Mouse (Mus musculus) CH12.LX (cell line): ENCODE measurements around the gene Apoc4. TPM values are rescaled to one million over a fixed set of nuclear protein-coding genes. Genes with fewer than 3 reads are reported as not detected.

Experiments used
- DNase-seq: peaks from one replicate; pipeline ENCODE4 v3.0.0-alpha.2; 2013; ENCODE audit errors: extremely low read depth
- H3K27ac ChIP-seq: 2 replicates; pipeline ENCODE4 v1.5.1; 2012; ENCODE audit warnings: low read depth, mild to moderate bottlenecking, control low read depth, moderate library complexity; ENCODE audit not compliant: insufficient read depth
- H3K27me3 ChIP-seq: replicated peaks from 2 replicates; pipeline ENCODE3; 2012; ENCODE audit warnings: inconsistent platforms
- H3K36me3 ChIP-seq, 2 experiments: replicated peaks in 1 of 2; 2 replicates each; pipeline versions ENCODE3 to v1.6.1; 2012; ENCODE audit warnings: inconsistent platforms in 1 of 2, low read length in 1 of 2, mild to moderate bottlenecking in 1 of 2, mixed read lengths in 1 of 2, moderate library complexity in 1 of 2; ENCODE audit not compliant: control insufficient read depth in 1 of 2, insufficient read depth in 1 of 2
- H3K4me1 ChIP-seq, 2 experiments: 2 replicates each; pipeline ENCODE4 v1.6.1; 2012; ENCODE audit warnings: inconsistent platforms in 1 of 2, moderate library complexity in 1 of 2; ENCODE audit not compliant: insufficient read depth in 2 of 2, control insufficient read depth in 1 of 2
- H3K4me2 ChIP-seq: 2 replicates; pipeline ENCODE4 v1.6.1; 2012; ENCODE audit warnings: low read depth, mild to moderate bottlenecking, control low read depth; ENCODE audit not compliant: poor library complexity, insufficient read depth, severe bottlenecking
- H3K4me3 ChIP-seq, 3 experiments: fragments of 150-350 bp in 1 of 3; sonication (generic) in 1 of 3; replicated peaks in 1 of 3; 2 replicates each; pipeline versions ENCODE3 to v1.5.1; 2011 to 2012; ENCODE audit warnings: low read depth in 2 of 3, low read length in 2 of 3, mild to moderate bottlenecking in 2 of 3, moderate library complexity in 2 of 3, control low read depth in 1 of 3, improper control_type of control experiment in 1 of 3, inconsistent platforms in 1 of 3, mixed read lengths in 1 of 3; ENCODE audit not compliant: poor library complexity in 1 of 3
- H3K79me2 ChIP-seq: replicated peaks from 2 replicates; pipeline ENCODE4 v1.6.1; 2012; ENCODE audit warnings: mild to moderate bottlenecking, moderate library complexity; ENCODE audit not compliant: control insufficient read depth, poor library complexity, insufficient read depth, severe bottlenecking; ENCODE audit errors: extremely low read depth
- H3K9ac ChIP-seq: 2 replicates; pipeline ENCODE4 v1.6.1; 2012; ENCODE audit warnings: low read depth, mild to moderate bottlenecking, control low read depth, moderate library complexity; ENCODE audit not compliant: insufficient read depth
- H3K9me3 ChIP-seq: replicated peaks from 2 replicates; pipeline ENCODE3; 2012; ENCODE audit warnings: low read length, inconsistent platforms, mixed read lengths
- CHD1 ChIP-seq: IDR thresholded peaks from 2 replicates; pipeline ENCODE4 v1.6.1; 2012; ENCODE audit warnings: low read depth, low read length, improper control_type of control experiment, inconsistent platforms
- E2F4 ChIP-seq: IDR thresholded peaks from 2 replicates; pipeline ENCODE4 v1.6.1; 2011; ENCODE audit warnings: low read depth, low read length, improper control_type of control experiment; ENCODE audit not compliant: insufficient replicate concordance
- EP300 ChIP-seq: IDR thresholded peaks from 2 replicates; pipeline ENCODE4 v1.6.1; 2011; ENCODE audit warnings: low read length, improper control_type of control experiment
- ETS1 ChIP-seq: conservative IDR thresholded peaks from 2 replicates; pipeline ENCODE4 v1.6.1; 2012; ENCODE audit warnings: low read depth, mild to moderate bottlenecking, inconsistent platforms, low read length, improper control_type of control experiment, moderate library complexity
- GABPA ChIP-seq: IDR thresholded peaks from 2 replicates; pipeline ENCODE4 v1.6.1; 2012; ENCODE audit warnings: low read depth, low read length, improper control_type of control experiment, inconsistent platforms; ENCODE audit not compliant: insufficient replicate concordance
- HCFC1 ChIP-seq: IDR thresholded peaks from 2 replicates; pipeline ENCODE4 v1.6.1; 2012; ENCODE audit warnings: low read depth, mild to moderate bottlenecking, inconsistent platforms, low read length, improper control_type of control experiment
- MAFK ChIP-seq: IDR thresholded peaks from 2 replicates; pipeline ENCODE4 v1.6.1; 2011; ENCODE audit warnings: low read length, improper control_type of control experiment; ENCODE audit not compliant: insufficient replicate concordance
- MEF2A ChIP-seq: IDR thresholded peaks from 2 replicates; pipeline ENCODE4 v1.6.1; 2014; ENCODE audit warnings: low read depth, mild to moderate bottlenecking, inconsistent platforms, low read length, improper control_type of control experiment, borderline replicate concordance
- MXI1 ChIP-seq: IDR thresholded peaks from 2 replicates; pipeline ENCODE4 v1.6.1; 2011; ENCODE audit warnings: mild to moderate bottlenecking, low read depth, low read length, improper control_type of control experiment
- MYC ChIP-seq: IDR thresholded peaks from 2 replicates; pipeline ENCODE4 v1.6.1; 2011; ENCODE audit warnings: low read depth, mild to moderate bottlenecking, improper control_type of control experiment, low read length
- NELFE ChIP-seq: IDR thresholded peaks from 2 replicates; pipeline ENCODE4 v1.6.1; 2011; ENCODE audit warnings: low read depth, low read length, improper control_type of control experiment
- SIN3A ChIP-seq: IDR thresholded peaks from 2 replicates; pipeline ENCODE4 v1.6.1; 2012; ENCODE audit warnings: low read length, improper control_type of control experiment, inconsistent platforms
- SMC3 ChIP-seq: IDR thresholded peaks from 2 replicates; pipeline ENCODE4 v1.6.1; 2011; ENCODE audit warnings: low read depth, low read length, improper control_type of control experiment
- TBP ChIP-seq: conservative IDR thresholded peaks from 2 replicates; pipeline ENCODE4 v1.6.1; 2011; ENCODE audit warnings: low read depth, low read length, improper control_type of control experiment
- TCF12 ChIP-seq: IDR thresholded peaks from 2 replicates; pipeline ENCODE4 v1.6.1; 2014; ENCODE audit warnings: low read depth, mild to moderate bottlenecking, inconsistent platforms, low read length, improper control_type of control experiment
- UBTF ChIP-seq: IDR thresholded peaks from 2 replicates; pipeline ENCODE4 v1.6.1; 2012; ENCODE audit warnings: low read depth, mild to moderate bottlenecking, inconsistent platforms, low read length, improper control_type of control experiment, moderate library complexity
- ZC3H11A ChIP-seq: IDR thresholded peaks from 2 replicates; pipeline ENCODE4 v1.6.1; 2012; ENCODE audit warnings: low read depth, mild to moderate bottlenecking, inconsistent platforms, low read length, improper control_type of control experiment
- dilution Hi-C: fragments of 300-500 bp; cut with MboI; formaldehyde crosslinking; loops from 2 replicates; pipeline ENCODE4 v1.14.3; 2020; ENCODE audit warnings: low sequenced_read_pairs; ENCODE audit not compliant: extremely low pct_unique_long_range_greater_than_20kb, extremely low pct_ligation_motif_present
- in situ Hi-C: fragments of 300-500 bp; cut with MboI; formaldehyde crosslinking; loops from 3 replicates; pipeline ENCODE4 v1.14.3; 2019; ENCODE audit warnings: low sequenced_read_pairs, low pct_ligation_motif_present, low pct_unique_long_range_greater_than_20kb, mixed read lengths
- polyA plus RNA-seq: library from polyadenylated mRNA; unstranded; fragments of >175 nt; gene quantifications from 2 replicates; pipeline ENCODE4 v1.2.1, GENCODE M21; 2012; ENCODE audit warnings: low read depth; ENCODE audit not compliant: insufficient read length
- total RNA-seq, 2 experiments: library from RNA; depleted of rRNA; stranded (reverse); fragments of 300-350 nt in 1 of 2; fragments of >200 nt in 1 of 2; gene quantifications; 2 replicates each; pipeline ENCODE4 v1.2.3; 2012 to 2014

The Apoc4 gene
- total and polyA plus RNA-seq, 3 experiments: not detected

- TF ChIP-seq CHD1 (no peak), MEF2A (no peak)
- no peak overlapping the region for H3K27ac ChIP-seq
- dilution Hi-C loops (no loop called here), in situ Hi-C loops (no loop called here)
- H3K27me3 ChIP-seq: no peaks in the 10 kb centered on the region
- no peak overlapping the region for H3K4me3 ChIP-seq
- H3K36me3 ChIP-seq: peaks cover 76 to 83% of the 10 kb centered on the region in 2 experiments
- H3K9me3 ChIP-seq: no peaks in the 10 kb centered on the region
- no peak overlapping the region for H3K4me2 ChIP-seq
- no peak for DNase-seq
- no peaks in the 10 kb centered on the region for H3K79me2 ChIP-seq
- H3K4me1 ChIP-seq: peaks cover 16 to 47% of the 10 kb centered on the region in 2 experiments
- H3K9ac ChIP-seq: no peak overlapping the region
Measured at GRCm38 (mm10) chr7:19634591-19634990, 46.7 kb downstream of the Apoc4 start.

GRCm38 (mm10) chr7:19633855-19634254 is 47.4 kb downstream of the Apoc4 start:
- TF ChIP-seq MXI1: no peak
- TF ChIP-seq MYC: no peak
- no peak for TF ChIP-seq TCF12
- TF ChIP-seq UBTF: no peak
- TF ChIP-seq SMC3: no peak
- TF ChIP-seq SIN3A: no peak
- no peak for TF ChIP-seq ETS1
- no peak for TF ChIP-seq TBP
- TF ChIP-seq HCFC1: no peak
- no peak for TF ChIP-seq MAFK
- TF ChIP-seq ZC3H11A: no peak
- peaks cover 68 to 76% of the 10 kb centered on the region in 2 experiments for H3K36me3 ChIP-seq
- dilution Hi-C loops: no loop called here
- H3K9me3 ChIP-seq: no peaks in the 10 kb centered on the region
- in situ Hi-C loops: no loop called here
- no peak overlapping the region for H3K27ac ChIP-seq
- H3K27me3 ChIP-seq: no peaks in the 10 kb centered on the region
- DNase-seq: no peak
- no peak overlapping the region for H3K9ac ChIP-seq
- no peaks in the 10 kb centered on the region for H3K79me2 ChIP-seq
- H3K4me1 ChIP-seq: peaks cover 16 to 46% of the 10 kb centered on the region in 2 experiments
- no peak overlapping the region for H3K4me3 ChIP-seq
- no peak overlapping the region for H3K4me2 ChIP-seq

GRCm38 (mm10) chr7:19633197-19633596 is 48.1 kb downstream of the Apoc4 start:
- H3K4me2 ChIP-seq: no peak overlapping the region
- peaks cover 63 to 69% of the 10 kb centered on the region in 2 experiments for H3K36me3 ChIP-seq
- H3K4me1 ChIP-seq: peaks cover 16 to 46% of the 10 kb centered on the region in 2 experiments
- H3K79me2 ChIP-seq: no peaks in the 10 kb centered on the region
- TF ChIP-seq EP300: no peak
- no peak for TF ChIP-seq TCF12
- no peak for TF ChIP-seq ETS1
- TF ChIP-seq GABPA: no peak
- no peak for TF ChIP-seq E2F4
- no peak for TF ChIP-seq NELFE
- TF ChIP-seq CHD1: no peak
- H3K27ac ChIP-seq: no peak overlapping the region
- no peak overlapping the region for H3K4me3 ChIP-seq
- no peaks in the 10 kb centered on the region for H3K27me3 ChIP-seq
- DNase-seq: no peak
- in situ Hi-C loops: no loop called here
- H3K9ac ChIP-seq: no peak overlapping the region
- dilution Hi-C loops: no loop called here
- no peaks in the 10 kb centered on the region for H3K9me3 ChIP-seq
